Mouse (Mus musculus): ENCODE data around the gene Ctsr. TPM values are rescaled to one million over a fixed set of nuclear protein-coding genes. Genes with fewer than 3 reads are reported as not detected.

Ctsr gene
- not detected for polyA plus RNA-seq (2017; shearing (Covaris generic))

GRCm38 (mm10) chr13:61164156-61164555 lies at the start of gene Ctsr:
Ctsr (minus strand) TSS chr13:61164256.

GRCm38 (mm10) chr13:61203310-61203709 lies 39.3 kb upstream of the Ctsr start, which contains the start of gene Cts6:
Cts6 (minus strand) TSS chr13:61203410.

Other genes starting within 250 kb of the Ctsr start
- gene Gm49393, start 228.7 kb downstream of the Ctsr start, polyA plus RNA-seq (2017; shearing (Covaris generic)), result not detected
- gene Gm49391, start 227.7 kb downstream of the Ctsr start, polyA plus RNA-seq (2017; shearing (Covaris generic)), result not detected
- 10 to 100 TPM; 62.2 to 75.2 TPM for gene Ctla2a, start 227.6 kb downstream of the Ctsr start, polyA plus RNA-seq (2017; shearing (Covaris generic))
- gene Tpbpa, start 222.3 kb downstream of the Ctsr start, polyA plus RNA-seq (2017; shearing (Covaris generic)), result under 1 TPM in 1 of 2 experiments, not detected in 1; 0.17 TPM
- gene Ctsj, start 158.3 kb downstream of the Ctsr start, polyA plus RNA-seq (2017; shearing (Covaris generic)), result 1 to 10 TPM in 1 of 2 experiments, under 1 TPM in 1; 0.17 to 1.2 TPM
- gene Ctsq, start 123.6 kb downstream of the Ctsr start, polyA plus RNA-seq (2017; shearing (Covaris generic)), result under 1 TPM in 1 of 2 experiments, not detected in 1; 0.49 TPM
- not detected for gene Cts6, start 39.2 kb upstream of the Ctsr start, polyA plus RNA-seq (2017; shearing (Covaris generic))
- gene Cts8, start 91.1 kb upstream of the Ctsr start, polyA plus RNA-seq (2017; shearing (Covaris generic)), result under 1 TPM in 1 of 2 experiments, not detected in 1; 0.99 TPM
- not detected for gene Gm49398, start 124.6 kb upstream of the Ctsr start, polyA plus RNA-seq (2017; shearing (Covaris generic))
- gene Cts7, start 193.9 kb upstream of the Ctsr start, polyA plus RNA-seq (2017; shearing (Covaris generic)), result under 1 TPM in 1 of 2 experiments, not detected in 1; 0.22 TPM

Measured in inflammation-experienced regulatory T-cells (primary cell).